7 mouse cellular contexts compared by ENCODE assay signal in genomic region chr6:121013750-121014149, GRCm38 (mm10).
A peak's percentile ranks its signal among the peaks of the same experiment; 100 is the strongest.
DNase-seq lines count a peak whose midpoint lies in the region; ATAC-seq lines count a peak whose summit lies in the region.

No protein-coding gene starts in this region.

- WGBS in forebrain, embryonic 16.5 days, result 50% methylated on average over 9 of the region's 9 CpGs
- WGBS in intestine, embryonic 14.5 days, result 49% methylated on average over 9 of the region's 9 CpGs

- no peak overlapping the region for H3K4me3 ChIP-seq in forebrain, embryonic 16.5 days (replicated peaks; ENCODE audit: low read length)
- no peak overlapping the region for H3K4me3 ChIP-seq in intestine, embryonic 14.5 days (ENCODE audit: low read depth, low read length)

- H3K4me2 ChIP-seq in forebrain, embryonic 16.5 days (ENCODE audit: low read length), result no peak overlapping the region
- H3K4me2 ChIP-seq in intestine, embryonic 14.5 days (ENCODE audit: low read length), result no peak overlapping the region

- H3K9me3 ChIP-seq in forebrain, embryonic 16.5 days (ENCODE audit: control insufficient read depth, low read length), result no peaks in the 10 kb centered on the region
- H3K9me3 ChIP-seq in intestine, embryonic 14.5 days (ENCODE audit: control insufficient read depth, low read length), result no peaks in the 10 kb centered on the region

- H3K27ac ChIP-seq in forebrain, embryonic 16.5 days (ENCODE audit: low read length), result no peak overlapping the region
- H3K27ac ChIP-seq in intestine, embryonic 14.5 days (ENCODE audit: low read depth), result no peak overlapping the region

- peak; percentile 31 for DNase-seq in ovary, adult 18-20 months (ENCODE audit: low spot score)
- no peak for DNase-seq in ovary, postnatal 14 days (ENCODE audit: low spot score)
- DNase-seq in adrenal gland, postnatal 25 days, result peak; percentile 39
- peak; percentile 64 for DNase-seq in intestine, embryonic 14.5 days (ENCODE audit: low spot score)
- peak; percentile 83 for DNase-seq in lung, postnatal 10 days
- peak; percentile 81 for DNase-seq in testis, postnatal 10 days (ENCODE audit: low spot score)

- no peaks in the 10 kb centered on the region for H3K27me3 ChIP-seq in forebrain, embryonic 16.5 days (replicated peaks; ENCODE audit: control insufficient read depth, insufficient read depth, low read length)
- H3K27me3 ChIP-seq in intestine, embryonic 14.5 days (replicated peaks; ENCODE audit: control insufficient read depth, insufficient read depth, low read length), result no peaks in the 10 kb centered on the region

- no peaks in the 10 kb centered on the region for H3K4me1 ChIP-seq in forebrain, embryonic 16.5 days (replicated peaks; ENCODE audit: control insufficient read depth, insufficient read depth, low read length)
- no peaks in the 10 kb centered on the region for H3K4me1 ChIP-seq in intestine, embryonic 14.5 days (replicated peaks; ENCODE audit: control insufficient read depth, insufficient read depth, low read length)

- peak; percentile 51; the same call in 1 of the 2 replicates for ATAC-seq in forebrain, embryonic 16.5 days
- ATAC-seq in intestine, embryonic 14.5 days (replicated peaks; ENCODE audit: low FRiP score, low TSS enrichment, low read depth), result 0 out of 2 replicates have a peak, but pooled peaks have one; percentile 55

- no peak overlapping the region for H3K9ac ChIP-seq in forebrain, embryonic 16.5 days (replicated peaks; ENCODE audit: low read depth, low read length)
- no peak overlapping the region for H3K9ac ChIP-seq in intestine, embryonic 14.5 days (ENCODE audit: low read length)

- H3K36me3 ChIP-seq in forebrain, embryonic 16.5 days (ENCODE audit: control insufficient read depth, insufficient read depth), result peaks cover 7% of the 10 kb centered on the region; the same call in 1 of the 2 replicates
- H3K36me3 ChIP-seq in intestine, embryonic 14.5 days (ENCODE audit: control insufficient read depth, insufficient read depth, low read length), result no peaks in the 10 kb centered on the region
